Mouse (Mus musculus) brain, embryonic 14.5 days (tissue): Measurements from ENCODE around the gene Ttc30b.

Source experiments
- CTCF ChIP-seq: fragments of 200-500 bp; IDR thresholded peaks from 2 replicates; pipeline ENCODE4 v1.5.1; 2012; ENCODE audit warnings: inconsistent platforms, mild to moderate bottlenecking, moderate library complexity, borderline replicate concordance; ENCODE audit not compliant: insufficient read depth, insufficient read length; ENCODE audit errors: extremely low read depth
- POLR2A ChIP-seq: fragments of 200-500 bp; IDR thresholded peaks from 2 replicates; pipeline ENCODE4 v1.6.1; 2012; ENCODE audit warnings: mild to moderate bottlenecking, inconsistent platforms, borderline replicate concordance; ENCODE audit not compliant: poor library complexity, insufficient read depth, insufficient read length, severe bottlenecking; ENCODE audit errors: extremely low read depth

DNA sequence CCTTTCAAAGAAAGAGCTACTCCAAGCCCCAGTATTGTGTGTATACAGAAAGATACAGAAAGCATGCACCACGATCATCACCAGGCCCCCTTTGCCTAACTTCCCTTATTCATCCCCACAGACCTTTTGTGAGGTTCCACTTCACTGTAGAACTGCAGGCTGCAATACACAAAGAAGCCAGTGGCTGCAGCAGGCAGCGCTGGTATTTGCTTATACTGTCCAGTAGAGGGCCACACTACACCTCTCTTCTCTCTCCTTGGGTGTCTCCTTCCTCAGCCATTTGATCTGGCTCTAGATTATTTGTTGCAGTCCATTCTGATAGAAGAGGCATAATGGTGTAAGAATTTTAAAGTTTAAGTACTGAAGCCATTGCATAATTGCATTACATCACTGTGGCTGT is 46.7 kb upstream of the Ttc30b start:
- peak; percentile 94 for TF ChIP-seq CTCF
- no peak for TF ChIP-seq POLR2A
